Mouse (Mus musculus) T-cell, adult 2 months (primary cell): Measurements from ENCODE around the gene Gm37419.
A peak's percentile ranks its signal among the peaks of the same experiment; 100 is the strongest.

Source experiments
- DNase-seq: peaks from one replicate; pipeline ENCODE4 v3.0.0; 2022; ENCODE audit warnings: low spot score

Gene Gm37419

DNA sequence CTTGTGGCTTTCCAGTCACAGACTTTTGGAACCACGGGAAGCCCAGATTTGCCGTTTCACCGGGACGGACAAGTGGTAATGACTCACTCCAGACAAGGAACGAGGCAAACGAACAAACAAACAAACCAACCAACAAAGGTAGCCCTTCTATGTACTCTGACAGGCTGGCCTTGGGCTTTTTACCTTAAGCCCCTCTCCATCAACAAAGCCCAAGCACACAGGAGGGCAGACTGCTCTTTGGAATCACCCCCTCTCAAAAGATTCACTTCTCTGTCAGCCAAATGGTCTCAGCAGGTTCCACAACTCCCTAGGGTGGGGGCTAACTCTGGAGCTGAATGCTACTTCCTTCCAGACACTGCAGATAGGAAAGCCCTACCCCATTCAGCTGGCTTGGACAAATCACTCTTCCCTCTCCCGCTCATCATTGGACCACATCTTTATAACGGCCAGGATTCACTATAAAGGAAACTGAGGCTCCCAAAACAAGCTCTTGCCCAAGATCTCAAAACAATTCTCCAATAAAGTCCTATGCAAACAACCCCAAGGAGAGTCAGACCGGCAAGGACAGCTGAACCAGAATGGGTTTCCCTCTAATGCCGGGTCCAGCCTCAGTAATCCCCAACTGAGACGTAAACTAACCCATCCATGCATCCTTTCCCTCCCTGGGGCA, 7.9 kb upstream of the Gm37419 start:
- no peak for DNase-seq

DNA sequence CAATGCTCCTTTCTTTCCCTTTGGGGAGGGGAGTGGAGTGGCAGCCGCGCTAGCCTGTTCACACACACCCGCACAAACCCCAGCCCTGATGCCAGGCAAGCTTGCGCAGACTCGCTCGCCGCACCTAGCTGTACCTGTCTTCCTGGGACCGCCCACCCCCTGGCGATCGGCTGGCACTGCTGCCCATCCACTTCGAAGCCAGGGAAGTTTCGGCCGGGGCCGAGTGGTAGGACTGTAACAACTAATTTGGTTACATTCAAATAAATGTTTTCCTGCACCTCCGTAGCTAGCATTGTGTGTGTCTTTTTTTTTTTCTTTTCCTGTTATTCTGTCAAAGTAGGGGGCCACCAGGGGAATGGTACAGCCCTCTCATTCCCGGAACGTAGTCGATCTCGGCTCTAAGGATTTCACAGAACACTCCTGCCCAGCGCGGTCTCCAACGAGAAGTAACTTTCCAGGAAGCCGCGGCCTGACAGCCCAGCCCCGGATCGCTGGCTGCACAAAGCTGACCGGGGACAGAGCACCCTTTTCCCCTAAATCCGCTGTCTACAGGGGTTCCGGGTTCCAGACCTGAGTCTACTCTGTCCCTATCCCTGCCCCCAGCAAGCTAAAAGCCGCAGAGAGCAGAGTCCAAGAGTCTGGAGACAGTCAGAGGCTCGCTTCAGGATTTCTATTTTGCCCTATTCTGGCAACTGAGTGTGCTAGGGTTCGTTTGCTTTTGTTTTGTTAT, 7.1 kb upstream of the Gm37419 start:
- DNase-seq: no peak

DNA sequence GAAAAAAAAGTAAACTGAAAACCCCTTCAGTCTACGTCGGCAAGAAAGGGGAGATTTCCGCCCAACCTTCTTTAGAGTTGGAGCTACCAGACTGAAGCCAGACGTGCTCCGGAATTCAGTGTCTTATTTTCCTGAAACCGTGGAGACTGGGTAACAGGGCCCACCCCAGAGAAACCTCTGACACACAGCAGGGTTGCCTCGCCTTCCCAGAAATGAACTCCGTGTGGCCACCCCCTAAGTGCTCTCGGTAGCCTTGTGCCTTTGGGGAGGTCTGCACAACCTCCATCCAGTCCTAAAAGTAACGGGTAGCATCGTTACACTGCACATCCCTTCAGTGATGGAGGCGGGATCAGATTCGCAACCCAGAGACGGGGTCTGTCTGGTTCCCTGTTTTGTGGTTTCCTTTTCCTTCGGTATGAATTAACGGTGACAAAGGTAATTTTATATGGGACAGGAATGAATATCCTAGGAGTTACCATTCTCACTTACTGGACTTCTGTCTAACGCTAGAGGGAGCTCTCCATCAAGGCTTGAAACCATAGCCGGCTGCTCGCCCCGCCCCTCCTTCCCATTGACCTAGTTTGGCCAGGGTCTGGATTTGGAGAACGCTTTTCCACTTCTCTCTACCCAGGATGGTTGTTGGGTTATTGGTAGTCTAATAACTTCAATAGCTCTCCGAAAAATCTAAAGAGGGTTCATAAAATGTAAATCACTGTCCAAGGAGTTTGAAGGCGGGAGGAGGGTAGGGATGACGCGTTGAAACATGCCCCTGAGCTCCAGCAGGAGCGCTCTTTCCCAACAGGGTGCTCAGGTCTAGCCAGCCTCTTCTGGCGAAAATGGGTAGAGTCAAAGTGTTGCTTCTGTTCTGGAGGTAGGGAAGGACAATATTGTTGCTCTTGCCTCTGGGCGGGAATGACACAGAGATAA, 6.1 kb upstream of the Gm37419 start:
- peak; percentile 70 for DNase-seq

DNA sequence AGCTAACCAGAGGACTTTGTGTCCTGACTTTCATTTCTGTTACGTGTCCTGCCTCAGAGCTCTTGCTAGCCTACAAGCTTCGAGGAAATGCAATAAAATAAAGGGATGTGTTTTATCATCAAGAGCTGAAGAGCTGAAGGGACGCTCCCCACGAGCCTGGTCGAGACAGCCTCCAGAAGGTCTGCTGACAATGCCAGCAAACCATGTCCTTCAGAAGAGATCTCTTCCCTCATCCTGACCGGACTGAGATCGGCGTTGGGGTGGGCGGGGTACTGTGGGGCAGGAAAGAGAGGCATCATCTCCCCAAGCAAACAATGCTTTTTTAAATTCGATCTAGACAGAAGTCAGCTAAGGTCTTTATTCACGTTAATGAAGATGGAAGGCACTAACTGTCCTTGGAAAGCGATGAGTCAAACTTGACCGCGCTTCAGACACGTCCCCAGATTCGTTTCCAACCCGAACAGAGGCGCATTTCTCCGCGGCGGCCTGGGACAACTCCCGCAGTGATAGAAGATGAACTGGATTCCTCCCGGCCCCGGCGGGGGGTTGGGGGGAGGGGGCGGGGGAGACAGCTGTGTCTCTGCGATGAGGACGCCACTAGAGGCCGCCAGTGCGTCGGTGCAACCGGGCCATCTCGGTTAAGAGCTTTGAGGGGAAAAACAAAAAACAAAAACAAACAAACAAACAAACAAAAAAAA, 5.2 kb upstream of the Gm37419 start:
- DNase-seq: peak; percentile 67

DNA sequence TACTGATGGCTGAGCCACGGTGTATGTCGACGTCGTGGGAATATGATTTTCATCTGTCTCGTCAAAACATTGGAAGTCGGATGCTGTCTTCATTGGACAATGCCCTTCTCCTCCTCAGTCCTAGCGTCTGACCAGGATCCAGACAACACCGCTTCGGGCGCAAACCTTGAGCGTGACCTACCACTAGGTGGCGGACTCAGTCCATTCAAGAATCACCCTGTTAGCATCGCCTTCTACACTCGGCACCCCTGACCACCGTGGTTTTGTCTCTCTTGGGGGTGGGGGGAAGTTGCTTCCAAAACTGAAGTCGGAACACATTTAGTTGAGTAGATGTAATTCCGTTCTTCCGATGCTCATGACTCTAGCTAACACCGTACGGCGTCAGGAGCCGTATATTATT, 4.1 kb upstream of the Gm37419 start:
- DNase-seq: peak; percentile 81

DNA sequence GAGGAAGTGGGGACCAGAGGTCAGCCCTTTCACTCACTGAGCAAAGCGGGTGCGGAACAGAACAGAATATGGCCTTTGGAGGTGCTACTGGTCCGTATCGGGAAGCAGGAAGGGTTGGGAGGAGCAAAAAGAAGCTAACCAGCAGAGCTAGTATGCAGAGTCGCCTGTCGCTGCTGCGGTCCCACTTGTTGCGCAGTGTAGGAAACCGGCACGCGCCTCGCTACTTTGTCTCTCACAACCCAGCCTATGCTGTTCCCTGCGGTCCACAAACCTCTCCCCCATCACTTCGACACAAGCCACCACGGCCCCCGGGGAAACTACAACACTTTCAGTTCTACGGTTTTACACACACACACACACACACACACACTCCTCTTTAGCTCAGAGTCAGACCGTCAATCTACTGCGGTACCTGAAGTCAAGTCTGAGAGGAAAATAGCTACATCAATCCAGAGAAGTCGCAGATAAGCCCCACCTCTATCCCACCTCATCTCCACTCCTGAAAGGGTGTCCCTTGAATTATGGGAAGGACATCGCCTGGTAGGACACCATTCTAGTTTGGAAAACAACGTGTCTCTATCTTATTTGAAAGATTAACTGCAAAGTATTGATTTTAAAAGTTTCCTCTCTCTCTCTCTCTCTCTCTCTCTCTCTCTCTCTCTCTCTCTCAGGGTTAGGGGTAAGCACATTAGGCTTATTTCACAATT, 3.4 kb upstream of the Gm37419 start:
- peak; percentile 82 for DNase-seq

DNA sequence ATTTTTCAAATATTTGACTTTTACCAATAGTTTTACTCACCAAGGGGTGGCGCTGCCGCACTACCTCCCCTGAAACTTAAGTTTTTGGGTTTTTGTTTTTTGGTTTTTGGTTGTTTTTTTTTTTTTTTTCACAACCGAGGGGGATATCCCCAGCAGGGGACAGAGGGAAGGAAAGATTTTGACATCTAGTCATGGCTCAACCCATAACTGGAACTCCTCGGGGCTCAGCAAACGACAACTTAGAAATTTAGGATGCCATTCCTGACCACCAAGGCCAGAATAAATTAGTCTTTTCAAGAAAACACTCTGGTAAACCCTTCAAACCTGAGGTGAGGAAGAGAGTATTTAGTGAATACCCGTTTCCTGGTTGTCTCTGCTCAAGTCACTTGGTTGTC, 2.8 kb upstream of the Gm37419 start:
- peak; percentile 68 for DNase-seq

DNA sequence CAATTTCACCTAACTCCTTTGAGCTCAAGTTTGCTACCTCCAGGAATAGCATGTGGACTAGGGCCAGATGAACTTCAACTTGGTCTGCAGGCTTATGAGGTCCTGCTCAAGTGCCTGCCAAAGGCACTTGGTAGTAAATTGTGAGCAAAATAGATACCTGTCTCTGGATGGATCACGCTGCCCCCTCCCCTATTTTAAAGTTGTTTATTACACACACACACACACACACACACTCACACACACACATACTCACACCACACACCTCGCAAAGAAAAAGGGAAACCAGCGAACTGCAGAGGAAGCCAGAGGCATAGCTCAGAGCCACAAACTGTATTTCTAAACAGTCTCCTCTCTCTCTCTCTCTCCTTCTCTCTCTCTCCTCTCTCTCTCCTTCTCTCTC, 2.1 kb upstream of the Gm37419 start:
- DNase-seq: peak; percentile 36

DNA sequence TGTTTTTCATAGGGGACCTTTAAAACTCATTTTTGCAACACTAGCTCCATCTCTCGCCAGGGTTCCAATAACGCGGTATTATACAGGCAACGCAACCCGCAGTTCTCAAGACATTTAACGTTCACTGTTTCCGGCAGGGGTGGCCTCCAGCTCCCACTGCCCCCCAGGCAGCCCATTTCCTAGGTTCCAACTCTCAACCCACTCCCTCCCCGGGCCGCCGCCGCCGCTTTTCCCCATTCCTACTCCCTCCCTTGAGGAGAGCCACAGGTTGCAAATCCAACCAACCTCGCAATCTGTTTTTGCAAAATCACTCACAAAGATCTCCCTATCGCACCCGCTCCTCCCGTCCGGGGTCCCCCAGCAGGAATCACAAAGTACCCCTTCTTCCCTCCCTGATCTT, 1.4 kb upstream of the Gm37419 start:
- DNase-seq: peak; percentile 50

DNA sequence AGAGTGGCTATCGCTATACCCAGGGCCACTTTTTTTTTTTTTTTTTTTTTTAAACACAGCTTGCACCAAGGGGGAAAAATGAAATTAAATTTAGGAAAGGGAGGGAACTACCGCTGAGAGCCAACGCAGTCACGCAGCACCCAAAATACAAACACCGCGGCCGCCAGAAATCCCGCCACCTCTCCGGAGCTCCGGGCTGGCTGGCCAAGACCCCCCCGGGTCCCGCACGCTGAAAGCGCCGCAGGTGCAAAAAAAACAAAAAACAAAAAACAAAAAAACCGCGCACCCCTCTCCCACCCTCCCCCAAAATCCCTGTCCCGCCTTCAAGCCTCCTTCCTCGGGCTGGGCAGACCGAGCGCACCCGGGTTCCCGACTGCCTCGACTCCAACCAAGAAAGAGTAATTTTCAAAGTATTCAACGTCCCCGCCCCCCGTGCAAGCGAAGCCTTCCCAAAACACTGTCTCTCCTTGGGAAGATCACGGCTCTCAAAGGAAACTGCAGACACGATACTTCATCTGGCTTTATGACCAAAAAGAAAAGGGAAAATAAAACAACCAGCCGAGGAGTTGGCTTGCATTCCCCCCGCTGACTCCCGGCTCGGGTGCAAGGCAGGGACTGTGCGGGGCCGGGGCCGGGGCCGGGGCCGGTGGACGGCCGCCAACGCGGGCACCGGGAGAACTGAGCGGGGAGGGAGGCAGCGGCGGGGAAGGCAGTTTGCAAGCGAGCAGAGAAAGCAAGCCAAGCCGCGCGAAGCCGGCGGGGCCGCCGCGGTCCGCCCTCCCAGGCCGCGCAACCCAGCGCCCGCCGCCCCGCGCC, 733 bp upstream of the Gm37419 start:
- DNase-seq: peak; percentile 60

DNA sequence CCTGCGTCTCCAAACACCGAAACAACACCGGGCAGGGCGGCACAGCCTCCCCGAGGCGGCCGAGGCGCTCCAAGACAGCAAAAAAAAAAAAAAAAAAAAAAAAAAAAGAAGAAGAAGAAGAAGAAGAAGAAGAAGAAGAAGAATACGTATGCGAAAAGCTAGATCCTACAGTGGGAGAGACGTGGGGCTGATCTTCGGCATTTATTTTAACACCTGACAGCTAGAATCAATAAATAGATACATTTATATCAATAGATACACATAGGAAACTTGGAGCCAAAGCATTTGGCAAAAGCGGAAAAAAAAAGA, 171 bp upstream of the Gm37419 start:
- no peak for DNase-seq

DNA sequence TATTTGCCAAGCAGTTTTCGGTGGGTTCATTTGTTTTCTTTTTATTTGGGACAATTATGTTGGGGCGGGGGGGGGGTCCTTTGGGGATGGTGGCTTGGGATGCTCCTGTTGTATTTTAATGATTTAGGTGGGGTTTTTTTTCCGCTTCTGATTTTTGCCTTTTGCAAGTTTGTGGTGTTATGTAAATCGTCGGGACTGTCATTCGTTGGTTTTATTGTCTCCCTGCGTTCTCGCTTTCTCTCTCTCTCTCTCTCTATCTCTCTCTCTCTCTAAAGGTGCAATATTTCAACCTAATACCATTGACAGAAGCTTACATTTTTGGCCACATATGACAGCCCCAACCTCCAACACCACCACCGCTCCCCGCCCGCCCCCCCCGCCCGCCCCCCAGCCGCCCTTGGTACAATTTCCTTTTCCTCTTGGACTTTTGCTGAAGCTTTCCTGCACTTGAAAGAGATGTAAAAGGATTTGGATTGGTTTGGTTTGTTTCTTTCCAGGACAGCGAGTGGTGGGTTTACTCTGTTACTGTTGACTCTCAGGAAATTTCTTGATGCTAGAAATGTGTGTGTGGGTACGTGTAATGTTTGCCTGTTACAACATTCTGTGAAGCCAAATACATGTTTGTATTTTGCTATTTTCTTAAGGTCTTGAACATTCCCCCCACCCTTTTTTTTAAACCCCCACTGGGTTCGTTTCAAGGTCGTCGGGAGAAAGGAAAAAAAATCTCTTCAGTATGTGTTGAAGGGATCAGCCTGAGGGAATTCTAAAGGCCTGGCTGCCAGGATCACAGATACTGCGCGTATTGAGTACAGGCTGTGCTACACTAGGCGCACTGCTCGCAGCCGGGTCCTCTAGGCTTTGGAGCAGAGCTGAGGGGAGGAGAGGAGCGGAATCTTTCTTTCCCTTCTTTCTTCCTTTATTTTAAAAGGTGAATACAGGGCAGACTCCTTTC, 1.2 kb downstream of the Gm37419 start:
- peak; percentile 18 for DNase-seq

DNA sequence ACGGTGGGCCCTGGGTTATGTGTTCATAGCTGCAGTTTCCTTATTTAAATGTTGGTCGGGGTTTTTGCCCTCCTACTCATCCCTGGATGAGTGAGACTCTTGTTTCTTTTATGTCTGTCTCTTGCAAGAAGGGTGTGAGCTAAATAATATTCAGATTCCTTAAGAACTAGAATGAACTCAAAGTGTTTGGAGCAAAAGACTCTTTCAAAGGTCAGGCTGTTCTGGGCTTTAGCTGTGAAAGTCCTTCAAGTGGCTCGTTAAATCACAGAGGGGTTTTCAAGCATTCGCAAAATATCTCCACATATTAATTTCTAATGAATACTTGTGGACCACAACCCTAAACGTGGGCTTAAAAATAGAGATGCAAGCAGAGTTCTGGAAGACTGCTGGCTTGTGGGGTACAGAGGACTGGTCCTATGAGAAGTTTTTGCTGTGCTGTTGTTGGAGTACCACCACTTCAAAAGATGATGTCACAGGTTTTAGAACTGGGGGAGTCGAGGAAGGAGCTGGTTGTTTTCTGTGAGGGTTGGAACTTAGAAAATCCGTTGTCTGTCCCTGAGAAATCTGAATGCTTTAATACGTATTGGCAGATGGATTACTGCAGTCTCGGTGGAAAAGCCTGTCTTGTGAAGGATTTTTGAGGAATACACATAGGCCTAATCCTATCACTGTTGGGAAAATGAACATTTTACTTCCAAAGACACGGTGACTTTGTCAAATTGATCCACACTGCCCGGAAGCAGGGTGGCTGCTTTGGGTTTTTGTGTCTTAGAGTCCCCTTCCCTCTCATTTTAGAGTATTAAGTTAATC, 2.1 kb downstream of the Gm37419 start:
- no peak for DNase-seq

DNA sequence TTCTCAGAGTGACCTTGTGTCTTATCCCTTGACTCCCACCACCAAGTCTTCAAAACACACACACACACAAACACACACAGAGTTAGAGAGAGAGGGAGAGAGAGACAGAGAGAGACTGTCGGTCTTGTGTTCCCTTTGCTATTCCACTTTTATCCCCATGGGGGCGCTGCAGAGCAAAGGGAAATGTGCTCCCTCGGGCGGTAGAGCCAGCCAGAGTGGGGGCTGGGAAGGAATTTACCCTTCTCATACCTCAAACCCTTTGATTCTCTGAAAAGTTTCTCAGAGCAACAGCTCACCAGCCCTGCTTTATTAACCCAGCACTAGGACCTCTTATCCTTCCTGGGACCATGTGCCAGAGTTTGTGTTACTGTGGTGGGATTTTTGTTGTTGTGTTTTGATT, 2.9 kb downstream of the Gm37419 start:
- DNase-seq: peak; percentile 91

DNA sequence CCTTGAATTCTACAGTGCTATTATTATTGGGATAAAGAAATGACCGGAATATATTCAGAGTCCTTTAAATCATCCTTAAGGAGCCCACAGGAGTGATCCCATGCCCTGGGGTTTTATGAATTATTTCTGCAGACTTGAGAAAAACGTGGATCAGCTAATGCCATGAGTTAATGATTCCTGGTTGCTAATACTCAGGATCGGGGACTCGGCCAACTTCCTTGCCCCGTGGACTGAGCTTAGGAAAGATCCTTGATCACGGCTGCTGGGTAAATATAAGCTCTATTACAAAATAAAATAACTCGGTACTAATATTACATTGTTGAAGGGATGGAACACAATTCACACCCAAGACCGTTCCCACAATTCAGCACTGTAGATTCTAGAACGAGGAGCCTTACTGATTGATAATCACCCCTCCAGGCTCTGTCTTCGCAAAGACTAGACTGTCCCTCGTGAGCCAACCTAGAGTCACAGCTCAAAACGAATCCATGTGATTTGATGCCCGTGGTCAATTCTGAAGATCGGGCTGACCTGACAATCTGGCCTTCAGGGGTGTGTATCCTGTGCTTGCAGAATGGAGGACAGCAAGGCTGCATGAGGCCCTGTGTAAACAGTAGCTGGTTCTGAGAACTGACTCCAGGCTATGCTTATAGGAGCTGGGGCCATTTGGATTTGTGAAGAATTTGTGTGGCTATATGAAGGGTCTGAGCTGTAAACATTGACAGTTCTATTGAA, 3.7 kb downstream of the Gm37419 start:
- no peak for DNase-seq

DNA sequence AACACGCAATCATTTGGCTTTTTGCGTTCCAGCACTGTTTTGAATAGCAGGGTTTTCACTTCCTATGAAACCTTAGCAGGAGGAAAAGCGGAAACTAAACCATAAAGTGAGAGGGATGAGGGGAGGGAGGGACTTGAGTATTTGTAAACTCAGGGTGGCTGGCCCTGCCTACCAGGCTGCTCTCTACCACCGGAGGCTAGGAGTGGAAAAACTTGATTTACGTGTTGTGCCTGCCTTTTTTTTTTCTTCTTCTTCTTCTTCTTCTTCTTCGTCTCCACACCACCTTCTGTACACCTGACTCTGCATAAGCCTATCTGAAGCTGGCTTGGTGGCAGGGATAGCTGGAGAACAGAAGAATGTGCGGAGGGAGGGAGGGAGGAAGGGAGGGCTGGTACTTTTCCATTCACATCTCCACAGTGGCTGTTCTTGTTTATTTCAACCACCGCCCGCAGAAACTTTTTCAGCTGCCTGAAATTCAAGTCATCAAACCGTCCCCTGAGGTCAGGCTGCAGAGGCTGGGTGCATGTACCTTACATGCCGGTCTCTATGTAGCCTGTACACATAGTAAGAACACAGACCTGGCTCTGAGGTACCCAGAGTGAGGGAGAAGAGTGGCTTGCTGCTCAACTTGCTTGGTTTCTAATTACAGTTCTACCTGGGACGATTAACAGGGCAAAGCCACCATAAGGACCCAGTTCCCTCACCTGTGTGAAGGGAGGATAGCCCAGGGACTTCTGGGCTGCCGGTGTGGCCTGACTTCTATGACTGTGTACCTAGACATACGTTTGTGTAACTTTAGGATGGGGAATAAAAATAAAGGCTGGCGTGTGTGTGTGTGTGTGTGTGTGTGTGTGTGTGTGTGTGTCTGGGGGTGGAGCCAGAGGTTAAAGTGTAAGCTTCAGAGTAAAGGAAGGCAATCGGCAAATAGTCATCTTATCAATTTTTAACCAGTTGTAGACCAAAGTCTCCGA, 5.4 kb downstream of the Gm37419 start:
- DNase-seq: no peak

DNA sequence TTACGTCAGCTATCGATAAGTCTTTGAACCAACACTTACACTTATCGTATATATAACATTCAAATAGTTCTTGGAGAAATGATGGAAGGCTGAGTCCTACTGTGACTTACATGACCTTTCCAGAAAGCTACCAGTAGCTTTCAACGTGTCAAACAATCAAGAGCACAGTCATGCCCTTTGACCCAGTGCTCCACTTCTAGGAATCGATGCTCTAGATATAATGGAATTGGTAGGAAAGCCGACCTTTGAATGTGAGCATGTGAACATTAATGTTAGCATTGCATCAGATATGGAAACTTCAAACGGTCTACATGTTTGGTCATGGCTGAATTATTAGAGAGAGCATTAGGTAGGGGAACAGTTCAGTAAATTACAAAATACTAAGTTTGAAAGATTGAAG, 8.1 kb downstream of the Gm37419 start:
- DNase-seq: no peak
